Mouse (Mus musculus) forebrain, embryonic 14.5 days (tissue): ENCODE measurements around the gene Mex3a. TPM values are rescaled to one million over a fixed set of nuclear protein-coding genes. Genes with fewer than 3 reads are reported as not detected.

Experiments used
- ATAC-seq: fragments of 200-750 bp; cut with Nextera tagmentation; 2 replicates; pipeline ENCODE4 v1.8.0; 2017; ENCODE audit warnings: mild to moderate bottlenecking, moderate library complexity
- DNase-seq: peaks from one replicate; pipeline ENCODE4 v3.0.0-alpha.2; 2015; ENCODE audit warnings: low spot score
- H3K27ac ChIP-seq: fragments of 300-500 bp; sonication (generic); 2 replicates; pipeline ENCODE4 v1.5.1; 2014; ENCODE audit warnings: low read depth, mild to moderate bottlenecking, control low read depth, low read length, moderate library complexity
- H3K27me3 ChIP-seq: fragments of 300-500 bp; sonication (generic); replicated peaks from 2 replicates; pipeline ENCODE4 v1.6.1; 2014; ENCODE audit warnings: low read length, control low read depth, mixed read lengths; ENCODE audit not compliant: control insufficient read depth, insufficient read depth
- H3K36me3 ChIP-seq: fragments of 300-500 bp; sonication (generic); 2 replicates; pipeline ENCODE4 v1.6.1; 2014; ENCODE audit warnings: low read length, control low read depth; ENCODE audit not compliant: control insufficient read depth, insufficient read depth
- H3K4me1 ChIP-seq: fragments of 300-500 bp; sonication (generic); 2 replicates; pipeline ENCODE4 v1.6.1; 2014; ENCODE audit warnings: antibody characterized with exemption, low read length, control low read depth; ENCODE audit not compliant: control insufficient read depth, insufficient read depth
- H3K4me2 ChIP-seq: fragments of 300-500 bp; sonication (generic); 2 replicates; pipeline ENCODE4 v1.6.1; 2014; ENCODE audit warnings: mild to moderate bottlenecking, control low read depth, low read length
- H3K4me3 ChIP-seq: fragments of 300-500 bp; sonication (generic); 2 replicates; pipeline ENCODE4 v1.5.1; 2014; ENCODE audit warnings: low read depth, low read length, control low read depth
- H3K9ac ChIP-seq: fragments of 300-500 bp; sonication (generic); 2 replicates; pipeline ENCODE4 v1.6.1; 2014; ENCODE audit warnings: mild to moderate bottlenecking, low read length, control low read depth, moderate library complexity
- H3K9me3 ChIP-seq: fragments of 300-500 bp; sonication (generic); replicated peaks from 2 replicates; pipeline ENCODE4 v1.6.1; 2016; ENCODE audit warnings: low read length, control low read depth, mixed read lengths; ENCODE audit not compliant: control insufficient read depth
- WGBS: fragments of 180-500 bp; shearing (Covaris S2); extraction: QIAGEN DNeasy Blood & Tissue Kit; methylation state at CpG from one replicate; pipeline ENCODE4 v1.1.7; 2014; 5-methylcytosine and 5-hydroxymethylcytosine counted together
- microRNA counts: library from miRNA; unstranded; fragments of <30 nt; microRNA quantifications from one replicate; lab custom pipeline; 2016
- microRNA-seq: library from miRNA; unstranded; fragments of <30 nt; microRNA quantifications from one replicate; pipeline ENCODE4, GENCODE M21; 2016
- polyA plus RNA-seq: library from polyadenylated mRNA; unstranded; fragments of >200 nt; fragmentation: Nextera tagmentation; extraction: Ambion mirVana; gene quantifications from 2 replicates; pipeline ENCODE4 v1.2.1, GENCODE M21; 2014

Gene Mex3a
- polyA plus RNA-seq, 1 experiment from 2014 or later = 48.8 TPM

DNA sequence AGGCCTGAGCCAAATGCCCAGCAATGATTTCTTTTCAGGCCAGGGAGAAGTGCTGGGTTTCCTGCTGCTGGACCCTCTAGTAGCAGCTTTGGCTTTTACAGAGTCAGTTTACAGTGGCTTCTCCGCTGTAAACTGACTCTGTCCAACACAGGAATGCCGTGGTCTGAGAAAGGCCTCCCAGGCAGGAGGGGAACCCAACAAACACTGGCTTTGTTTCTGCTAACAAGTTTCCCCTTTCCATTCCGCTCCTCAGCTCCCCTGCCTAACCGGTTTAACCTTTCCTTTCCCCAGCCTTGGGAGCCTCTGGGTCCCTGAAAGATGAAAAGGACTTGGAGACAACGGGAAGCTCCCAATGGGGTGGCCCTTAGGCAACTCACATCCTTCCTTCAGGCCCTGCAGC, 58.1 kb downstream of the Mex3a start:
- Histone ChIP-seq H3K4me2 (no peak overlapping the region), H3K9ac (no peak overlapping the region), H3K4me3 (no peak overlapping the region), H3K9me3 (no peaks in the 10 kb centered on the region), H3K36me3 (peaks cover 35% of the 10 kb centered on the region), H3K4me1 (no peaks in the 10 kb centered on the region), H3K27ac (no peak overlapping the region), H3K27me3 (no peaks in the 10 kb centered on the region)
- DNase-seq (no peak), ATAC-seq (no peak)
- 26% methylated on average over 5 of the region's 5 CpGs for WGBS

MicroRNA genes within 50 kb of the gene (microRNA counts, 519-probe panel; counts per million panel counts)
- microRNA mmu-miR-1905 (lab: Ali Mortazavi, UCI) = not detected

Small RNA genes lying within 50 kb of the gene (microRNA-seq; reads per million reads assigned to microRNA genes)
- not detected for gene Mir1905

Other genes starting within 250 kb of the Mex3a start
- gene Gm38392, start 245.2 kb upstream of the Mex3a start, polyA plus RNA-seq = 0.18 and 0.22 TPM in 2 replicates
- gene Tsacc, start 235.4 kb upstream of the Mex3a start, polyA plus RNA-seq = 7.4 and 9.1 TPM in 2 replicates
- 578 and 616 TPM in 2 replicates for gene Cct3, start 235.3 kb upstream of the Mex3a start, polyA plus RNA-seq
- gene Glmp, start 207.4 kb upstream of the Mex3a start, polyA plus RNA-seq = 57.5 and 63.4 TPM in 2 replicates
- gene Tmem79, start 196.2 kb upstream of the Mex3a start, polyA plus RNA-seq = 0.91 and 1.4 TPM in 2 replicates
- gene Smg5, start 196.1 kb upstream of the Mex3a start, polyA plus RNA-seq = 36.0 and 44.8 TPM in 2 replicates
- gene Paqr6, start 167.8 kb upstream of the Mex3a start, polyA plus RNA-seq = 0.22 and 0.30 TPM in 2 replicates
- gene Bglap3, start 159.7 kb upstream of the Mex3a start, polyA plus RNA-seq = not detected in 2 replicates
- gene Bglap2, start 153.7 kb upstream of the Mex3a start, polyA plus RNA-seq = not detected in 2 replicates
- not detected in 2 replicates for gene Bglap, start 147.9 kb upstream of the Mex3a start, polyA plus RNA-seq
- 63.2 and 70.6 TPM in 2 replicates for gene Pmf1, start 122.1 kb upstream of the Mex3a start, polyA plus RNA-seq
- gene Slc25a44, start 107.3 kb upstream of the Mex3a start, polyA plus RNA-seq = 30.8 and 36.1 TPM in 2 replicates
- 12.2 and 15.2 TPM in 2 replicates for gene Sema4a, start 71.2 kb upstream of the Mex3a start, polyA plus RNA-seq
- gene Lmna, start 22.4 kb upstream of the Mex3a start, polyA plus RNA-seq = 18.0 and 28.5 TPM in 2 replicates
- gene Rab25, start 15.9 kb downstream of the Mex3a start, polyA plus RNA-seq = not detected in 2 replicates
- gene Lamtor2, start 20.7 kb downstream of the Mex3a start, polyA plus RNA-seq = 107 and 122 TPM in 2 replicates
- gene Ubqln4, start 21.4 kb downstream of the Mex3a start, polyA plus RNA-seq = 40.5 and 43.3 TPM in 2 replicates
- 135 and 155 TPM in 2 replicates for gene Ssr2, start 43.5 kb downstream of the Mex3a start, polyA plus RNA-seq
- gene Arhgef2, start 73.6 kb downstream of the Mex3a start, polyA plus RNA-seq = 90.6 and 122 TPM in 2 replicates
- not detected in 2 replicates for gene Rxfp4, start 120.7 kb downstream of the Mex3a start, polyA plus RNA-seq
- 71.7 and 86.6 TPM in 2 replicates for gene Khdc4, start 153.4 kb downstream of the Mex3a start, polyA plus RNA-seq
- 57.8 and 59.0 TPM in 2 replicates for gene Rit1, start 184.4 kb downstream of the Mex3a start, polyA plus RNA-seq
- 188 and 214 TPM in 2 replicates for gene Syt11, start 242.8 kb downstream of the Mex3a start, polyA plus RNA-seq